Mouse (Mus musculus) megakaryocyte, embryonic 14.5 days (primary cell): Measurements from ENCODE around the gene Shoc2. TPM values are rescaled to one million over a fixed set of nuclear protein-coding genes. Genes with fewer than 3 reads are reported as not detected.

Source experiments
- H3K27me3 ChIP-seq: replicated peaks from 2 replicates; pipeline ENCODE3; 2012; ENCODE audit warnings: inconsistent platforms
- H3K36me3 ChIP-seq: replicated peaks from 2 replicates; pipeline ENCODE3; 2012; ENCODE audit warnings: low read length, inconsistent platforms, mixed read lengths
- H3K4me1 ChIP-seq: 2 replicates; pipeline ENCODE4 v1.6.1; 2012; ENCODE audit warnings: inconsistent platforms
- H3K4me3 ChIP-seq: replicated peaks from 2 replicates; pipeline ENCODE3; 2012; ENCODE audit warnings: moderate library complexity, mild to moderate bottlenecking, inconsistent platforms
- H3K9me3 ChIP-seq: 2 replicates; pipeline ENCODE4 v1.6.1; 2012; ENCODE audit warnings: inconsistent platforms
- FLI1 ChIP-seq: IDR thresholded peaks from 2 replicates; pipeline ENCODE4 v1.6.1; 2012; ENCODE audit warnings: low read length, inconsistent platforms, mixed read lengths
- GATA1 ChIP-seq: IDR thresholded peaks from 3 replicates; pipeline ENCODE4 v1.6.1; 2012; ENCODE audit warnings: mixed read lengths, low read length, inconsistent platforms, borderline replicate concordance
- polyA plus RNA-seq: library from polyadenylated mRNA; stranded (reverse); fragments of >175 nt; gene quantifications from 2 replicates; pipeline ENCODE4 v1.2.3, GENCODE M21; 2012; ENCODE audit warnings: low replicate concordance; ENCODE audit not compliant: insufficient read depth

The Shoc2 gene
- polyA plus RNA-seq, 1 experiment: 1.6 TPM

DNA sequence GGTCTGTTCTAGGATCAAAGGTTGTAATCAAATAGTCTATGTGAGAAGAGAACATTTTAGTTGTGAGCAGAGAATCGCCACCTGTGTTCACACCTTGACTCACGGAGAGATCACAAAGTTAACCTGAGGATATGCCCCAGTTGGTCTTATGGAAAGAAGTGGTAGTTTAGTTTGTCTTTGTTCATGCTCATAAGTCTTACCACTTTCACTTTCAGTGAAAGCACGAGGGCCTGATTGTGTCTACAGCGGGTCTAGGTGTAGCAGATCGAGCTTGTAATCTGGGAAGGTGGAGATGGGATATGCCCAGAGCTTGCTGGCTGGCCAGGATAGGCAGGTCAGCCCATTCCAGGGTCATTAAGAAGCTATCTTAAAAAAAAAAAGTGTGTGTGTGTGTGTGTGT lies 70.9 kb downstream of the Shoc2 start:
- Histone ChIP-seq H3K36me3 (peaks cover 36% of the 10 kb centered on the region), H3K27me3 (no peaks in the 10 kb centered on the region), H3K4me1 (peaks cover 30% of the 10 kb centered on the region), H3K4me3 (no peak overlapping the region), H3K9me3 (no peaks in the 10 kb centered on the region)
- TF ChIP-seq FLI1 (no peak), GATA1 (no peak)

DNA sequence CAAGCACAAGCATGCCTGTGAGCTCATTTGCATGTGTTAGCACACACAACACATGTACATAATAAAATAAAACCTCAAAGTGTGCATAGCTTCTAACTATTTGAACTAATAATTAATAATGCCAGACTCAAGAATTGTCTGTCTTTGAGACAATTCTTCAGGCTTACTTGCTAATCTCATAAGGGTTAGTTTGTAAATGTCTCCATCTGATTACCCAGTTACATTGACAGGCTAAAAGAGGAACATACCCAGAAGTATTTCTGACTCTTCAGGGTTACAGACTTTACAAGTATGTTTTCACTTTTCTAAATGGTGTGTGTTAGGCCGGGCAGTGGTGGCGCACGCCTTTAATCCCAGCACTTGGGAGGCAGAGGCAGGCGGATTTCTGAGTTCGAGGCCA lies 71.4 kb downstream of the Shoc2 start:
- no peaks in the 10 kb centered on the region for H3K27me3 ChIP-seq
- TF ChIP-seq GATA1 (no peak), FLI1 (no peak)
- no peaks in the 10 kb centered on the region for H3K9me3 ChIP-seq
- peaks cover 39% of the 10 kb centered on the region for H3K36me3 ChIP-seq
- peaks cover 27% of the 10 kb centered on the region for H3K4me1 ChIP-seq
- H3K4me3 ChIP-seq: no peak overlapping the region

DNA sequence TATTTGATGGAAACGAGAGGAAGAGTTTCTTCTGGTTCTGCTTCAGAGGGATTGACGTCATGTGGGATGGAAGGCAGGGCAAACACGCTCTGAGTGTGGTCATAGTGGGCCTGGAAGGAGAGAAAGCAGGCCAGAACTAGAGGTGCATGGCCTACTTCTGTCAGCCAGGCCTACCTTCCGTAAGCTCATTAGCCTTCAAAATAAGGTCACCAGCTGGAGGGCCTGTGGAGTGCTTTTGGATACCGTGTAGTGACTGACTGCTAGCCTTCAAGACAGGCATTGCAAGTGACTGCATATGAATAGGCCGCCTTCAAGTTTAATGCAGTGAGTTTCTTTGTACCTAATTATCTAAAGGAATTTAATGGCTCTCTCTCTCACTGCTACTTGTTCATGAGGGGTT lies 91.0 kb downstream of the Shoc2 start:
- peaks cover 3% of the 10 kb centered on the region; the same call in 1 of the 2 replicates for H3K9me3 ChIP-seq
- peaks cover 52% of the 10 kb centered on the region for H3K36me3 ChIP-seq
- H3K4me3 ChIP-seq: no peak overlapping the region
- H3K4me1 ChIP-seq: no peaks in the 10 kb centered on the region
- no peak for TF ChIP-seq GATA1
- TF ChIP-seq FLI1: no peak
- H3K27me3 ChIP-seq: no peaks in the 10 kb centered on the region

DNA sequence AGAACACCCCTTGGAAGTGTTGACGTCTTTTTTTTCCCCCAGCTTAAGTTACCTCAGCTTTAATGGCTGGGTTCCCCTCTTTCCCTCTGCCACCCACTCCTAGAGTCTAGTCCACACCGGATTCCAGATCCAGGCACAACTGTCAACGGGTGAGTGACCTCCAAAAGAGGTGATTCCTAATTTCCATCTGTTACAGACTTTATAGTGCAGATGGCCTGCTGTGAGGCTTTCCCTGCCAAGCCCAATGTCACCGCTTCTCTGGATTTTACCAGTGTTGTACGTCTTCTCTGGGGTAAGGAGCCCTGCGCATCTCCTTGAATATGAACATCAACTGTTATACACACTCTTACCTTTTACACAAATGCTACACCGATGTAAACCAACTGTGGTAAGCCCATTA lies 95.3 kb downstream of the Shoc2 start:
- peaks cover 20% of the 10 kb centered on the region for H3K36me3 ChIP-seq
- H3K4me1 ChIP-seq: peaks cover 17% of the 10 kb centered on the region
- no peak overlapping the region for H3K4me3 ChIP-seq
- peaks cover 26% of the 10 kb centered on the region for H3K27me3 ChIP-seq
- H3K9me3 ChIP-seq: peaks cover 3% of the 10 kb centered on the region; the same call in 1 of the 2 replicates
- no peak for TF ChIP-seq GATA1
- TF ChIP-seq FLI1: no peak

DNA sequence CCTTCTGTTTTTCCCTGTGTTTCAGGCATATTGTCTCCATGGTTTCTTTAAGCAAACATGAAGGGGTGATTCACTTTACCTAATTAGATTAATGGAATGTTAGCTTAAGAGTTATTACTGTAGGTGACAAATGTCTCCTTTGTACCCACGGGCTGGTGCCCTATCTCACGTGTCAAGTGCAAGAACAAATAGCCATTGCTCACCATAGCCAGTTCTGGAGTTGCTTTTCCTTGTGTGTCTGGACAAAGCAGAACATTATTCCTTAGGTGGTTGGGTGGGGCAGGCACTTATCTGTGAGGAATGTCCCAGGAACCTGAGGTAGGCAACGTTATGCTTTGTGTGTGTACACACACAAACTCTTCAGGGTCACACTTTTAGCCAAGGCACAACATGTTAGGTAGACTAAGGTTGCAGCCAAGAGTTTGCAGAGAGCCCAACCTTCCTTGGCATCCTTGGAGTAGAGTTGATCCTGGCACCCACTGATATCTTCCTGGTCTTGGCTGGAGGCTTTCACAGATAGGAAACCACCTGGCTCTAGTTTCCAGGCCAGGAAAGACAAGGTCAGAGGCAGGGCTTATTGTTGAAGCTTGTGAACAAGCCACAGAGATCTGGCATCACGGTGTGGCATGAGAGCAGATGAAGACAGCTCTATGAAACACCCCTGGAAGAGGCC lies 96.4 kb downstream of the Shoc2 start:
- peaks cover 3% of the 10 kb centered on the region; the same call in 1 of the 2 replicates for H3K9me3 ChIP-seq

DNA sequence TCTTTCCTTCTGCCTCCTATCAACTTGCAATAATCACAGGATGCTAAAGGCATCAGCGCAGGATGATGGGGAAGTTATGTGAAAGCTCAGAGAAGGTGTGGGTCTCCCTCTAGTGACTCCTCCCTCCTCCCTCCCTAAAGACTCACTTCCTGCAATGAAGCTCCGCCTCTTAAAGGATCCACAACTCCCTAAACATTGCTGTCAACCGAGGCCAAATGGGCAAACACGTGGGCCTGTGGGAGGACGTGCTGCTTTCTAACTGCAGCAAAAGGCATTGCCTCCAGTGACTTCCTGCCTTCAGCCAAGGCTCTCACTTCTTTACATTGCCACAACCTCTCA lies 96.9 kb downstream of the Shoc2 start:
- H3K4me3 ChIP-seq: peak overlapping the region; percentile 44
- H3K4me1 ChIP-seq: peaks cover 33% of the 10 kb centered on the region
- H3K9me3 ChIP-seq: peaks cover 3% of the 10 kb centered on the region; the same call in 1 of the 2 replicates
- peaks cover 6% of the 10 kb centered on the region for H3K36me3 ChIP-seq
- TF ChIP-seq GATA1: no peak
- H3K27me3 ChIP-seq: peaks cover 42% of the 10 kb centered on the region

More for the DNA sequence above, 96.4 kb downstream of the Shoc2 start:
- H3K4me1 ChIP-seq: peaks cover 28% of the 10 kb centered on the region
- H3K36me3 ChIP-seq: peaks cover 11% of the 10 kb centered on the region
- H3K27me3 ChIP-seq: peaks cover 36% of the 10 kb centered on the region
- H3K4me3 ChIP-seq: peak overlapping the region; percentile 44
- TF ChIP-seq GATA1: no peak
- no peak for TF ChIP-seq FLI1

DNA sequence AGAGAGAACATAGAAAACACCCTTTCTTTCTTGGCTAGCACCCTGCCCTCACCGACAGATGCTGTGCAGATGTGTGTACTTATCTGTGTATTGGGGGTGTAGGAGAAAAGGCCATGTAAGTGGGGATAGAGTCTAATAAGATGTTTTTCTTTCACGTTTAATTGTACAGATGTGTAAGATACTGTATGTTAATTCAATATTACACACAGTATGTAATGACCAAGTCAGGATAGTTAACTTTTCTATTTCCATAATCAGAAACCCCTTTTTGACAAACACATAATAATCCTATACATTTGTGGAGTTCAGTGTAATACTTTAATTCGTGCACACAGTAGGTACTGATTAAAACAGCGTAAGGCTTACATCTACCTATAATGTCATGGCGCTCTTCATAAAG lies 99.7 kb downstream of the Shoc2 start, which contains the start of gene Adra2a:
Gene Adra2a, plus strand, starts transcription at position 301 of the 400 bp plus-strand sequence.
- TF ChIP-seq FLI1 (no peak), GATA1 (no peak)
- Histone ChIP-seq H3K27me3 (peaks cover 70% of the 10 kb centered on the region), H3K4me1 (peaks cover 61% of the 10 kb centered on the region), H3K9me3 (no peaks in the 10 kb centered on the region), H3K4me3 (peak within 1 kb of the TSS; percentile 93), H3K36me3 (no peaks in the 10 kb centered on the region)

DNA sequence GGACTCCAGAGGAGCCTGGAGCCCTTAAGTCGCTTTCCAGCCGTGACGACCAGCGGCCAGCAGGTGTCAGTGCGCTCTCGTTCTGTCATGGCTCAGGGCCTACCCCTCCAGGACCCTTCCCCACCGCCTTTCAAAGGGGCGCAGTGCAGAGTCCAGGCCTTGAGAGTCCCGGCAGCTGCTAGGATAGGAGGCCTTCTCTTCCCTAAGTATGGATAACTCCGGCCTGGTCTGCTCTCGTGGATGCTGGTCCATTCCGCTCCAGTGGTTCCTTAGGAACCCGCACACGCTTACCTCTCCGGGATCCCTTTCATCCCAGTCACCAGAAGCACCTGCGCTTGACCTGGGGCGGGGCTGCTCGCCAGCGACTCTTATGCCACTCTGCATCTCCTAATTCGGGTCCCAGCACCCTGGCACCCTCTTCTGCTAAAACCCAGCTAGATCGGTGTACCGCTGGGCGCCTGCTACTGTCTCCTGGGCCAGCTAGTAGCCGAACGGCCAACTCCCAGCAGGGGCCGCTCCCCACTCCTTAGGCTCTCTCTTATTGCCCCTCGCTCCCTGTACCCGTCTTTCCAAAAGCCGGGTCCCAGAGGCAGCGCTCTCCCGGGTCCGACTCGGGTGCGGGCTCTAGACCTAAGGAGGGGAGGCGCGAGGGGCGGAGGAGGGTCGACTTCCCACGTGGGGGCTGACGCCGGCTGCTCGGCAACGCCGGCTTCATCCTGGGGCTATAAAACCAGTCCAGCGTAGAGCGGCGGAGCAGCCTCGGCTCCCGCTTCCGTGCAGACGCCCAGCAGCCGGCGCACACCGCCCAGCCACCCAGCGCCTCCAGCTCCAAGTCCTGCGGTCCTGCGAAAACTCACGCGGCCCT lies 100.6 kb downstream of the Shoc2 start:
- Histone ChIP-seq H3K9me3 (no peaks in the 10 kb centered on the region), H3K4me1 (peaks cover 70% of the 10 kb centered on the region), H3K4me3 (peak overlapping the region; percentile 93), H3K27me3 (peaks cover 78% of the 10 kb centered on the region), H3K36me3 (no peaks in the 10 kb centered on the region)
- no peak for TF ChIP-seq FLI1
- no peak for TF ChIP-seq GATA1

DNA sequence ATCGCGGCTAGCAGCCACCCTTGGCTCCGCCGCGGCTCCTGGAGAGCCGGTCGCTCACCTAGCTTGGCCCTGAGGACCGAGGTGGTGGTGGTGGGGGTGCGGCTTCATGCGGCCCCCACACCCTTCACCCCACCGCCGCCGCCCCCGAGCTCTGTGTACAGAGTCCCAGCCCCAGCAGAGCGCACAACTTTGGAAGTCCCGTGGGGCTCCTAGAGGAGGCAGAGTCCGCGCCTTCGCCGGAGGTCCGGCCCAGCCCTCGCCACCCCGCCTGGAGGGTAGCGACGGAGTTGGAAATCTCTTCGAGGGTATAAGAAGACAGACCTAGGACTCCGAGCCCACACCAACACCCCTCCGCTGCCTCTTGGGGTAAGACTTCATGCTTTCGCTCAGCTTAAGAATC lies 101.3 kb downstream of the Shoc2 start:
- no peak for TF ChIP-seq GATA1
- no peak for TF ChIP-seq FLI1
- Histone ChIP-seq H3K36me3 (no peaks in the 10 kb centered on the region), H3K27me3 (peaks cover 84% of the 10 kb centered on the region), H3K9me3 (no peaks in the 10 kb centered on the region), H3K4me1 (peaks cover 73% of the 10 kb centered on the region), H3K4me3 (peak overlapping the region; percentile 93)

DNA sequence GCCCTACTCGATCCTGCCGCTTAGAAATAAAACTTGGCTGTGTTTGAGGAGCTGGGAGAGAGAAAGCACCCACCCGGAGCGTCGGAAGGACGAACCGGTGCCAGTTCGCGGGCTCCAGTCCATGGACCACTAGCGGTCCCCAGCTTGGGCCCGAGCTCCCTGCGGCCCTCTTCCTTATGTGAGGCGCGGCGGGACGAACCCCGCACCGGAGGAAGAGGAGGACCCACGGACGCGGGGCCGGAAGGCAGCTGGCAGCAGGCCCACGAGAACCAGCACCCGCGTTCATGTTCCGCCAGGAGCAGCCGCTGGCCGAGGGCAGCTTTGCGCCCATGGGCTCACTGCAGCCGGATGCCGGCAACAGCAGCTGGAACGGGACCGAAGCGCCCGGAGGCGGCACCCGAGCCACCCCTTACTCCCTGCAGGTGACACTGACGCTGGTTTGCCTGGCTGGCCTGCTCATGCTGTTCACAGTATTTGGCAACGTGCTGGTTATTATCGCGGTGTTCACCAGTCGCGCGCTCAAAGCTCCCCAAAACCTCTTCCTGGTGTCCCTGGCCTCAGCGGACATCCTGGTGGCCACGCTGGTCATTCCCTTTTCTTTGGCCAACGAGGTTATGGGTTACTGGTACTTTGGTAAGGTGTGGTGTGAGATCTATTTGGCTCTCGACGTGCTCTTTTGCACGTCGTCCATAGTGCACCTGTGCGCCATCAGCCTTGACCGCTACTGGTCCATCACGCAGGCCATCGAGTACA lies 102.0 kb downstream of the Shoc2 start:
- Histone ChIP-seq H3K4me3 (peak overlapping the region; percentile 93), H3K9me3 (no peaks in the 10 kb centered on the region), H3K27me3 (peaks cover 89% of the 10 kb centered on the region), H3K4me1 (peaks cover 71% of the 10 kb centered on the region), H3K36me3 (no peaks in the 10 kb centered on the region)
- no peak for TF ChIP-seq FLI1
- no peak for TF ChIP-seq GATA1
